Mouse (Mus musculus) spleen, postnatal 10 days (tissue): ENCODE data around the gene Rhbdl2.
A peak's percentile ranks its signal among the peaks of the same experiment; 100 is the strongest.

Source experiments
- DNase-seq, 2 experiments: peaks; one replicate each; pipeline ENCODE4 v3.0.0; 2021 to 2022; ENCODE audit warnings: low spot score in 2 of 2

Rhbdl2 gene

GRCm38 (mm10) chr4:123787191-123787985 lies at the start of gene Rhbdl2:
TSS of gene Rhbdl2 (plus strand) at chr4:123787874.
- peak in 1 of 2 experiments; percentile 15 for DNase-seq

- no peak for DNase-seq
Observed at GRCm38 (mm10) chr4:123738708-123739107, 49.0 kb upstream of the Rhbdl2 start.

- DNase-seq: no peak
Observed at GRCm38 (mm10) chr4:123742891-123743290, 44.8 kb upstream of the Rhbdl2 start.

- DNase-seq: no peak
Observed at GRCm38 (mm10) chr4:123745221-123745775, 42.4 kb upstream of the Rhbdl2 start.

- DNase-seq: no peak
Observed at GRCm38 (mm10) chr4:123748726-123749415, 38.8 kb upstream of the Rhbdl2 start.

GRCm38 (mm10) chr4:123749484-123750130 lies 38.1 kb upstream of the Rhbdl2 start:
- peak in 1 of 2 experiments; percentile 70 for DNase-seq

- DNase-seq: peak; percentile 97 to 98
Observed at GRCm38 (mm10) chr4:123750152-123750651, 37.5 kb upstream of the Rhbdl2 start, which contains the start of gene Akirin1. TSS of gene Akirin1 (minus strand) at chr4:123750345.

- no peak for DNase-seq
Observed at GRCm38 (mm10) chr4:123750707-123751312, 36.9 kb upstream of the Rhbdl2 start.

- DNase-seq: no peak
Observed at GRCm38 (mm10) chr4:123758306-123758705, 29.4 kb upstream of the Rhbdl2 start.

GRCm38 (mm10) chr4:123765071-123765470 lies 22.6 kb upstream of the Rhbdl2 start:
- no peak for DNase-seq

GRCm38 (mm10) chr4:123767807-123768206 lies 19.9 kb upstream of the Rhbdl2 start:
- DNase-seq: no peak

GRCm38 (mm10) chr4:123768234-123768633 lies 19.4 kb upstream of the Rhbdl2 start:
- DNase-seq: no peak

- no peak for DNase-seq
Observed at GRCm38 (mm10) chr4:123792666-123793065, 5.0 kb downstream of the Rhbdl2 start.

GRCm38 (mm10) chr4:123793136-123793535 lies 5.5 kb downstream of the Rhbdl2 start:
- no peak for DNase-seq

GRCm38 (mm10) chr4:123795057-123795456 lies 7.4 kb downstream of the Rhbdl2 start:
- no peak for DNase-seq

- no peak for DNase-seq
Observed at GRCm38 (mm10) chr4:123797403-123797802, 9.7 kb downstream of the Rhbdl2 start.

- no peak for DNase-seq
Observed at GRCm38 (mm10) chr4:123797856-123798255, 10.2 kb downstream of the Rhbdl2 start.

- DNase-seq: no peak
Observed at GRCm38 (mm10) chr4:123803642-123804041, 16.0 kb downstream of the Rhbdl2 start.

- no peak for DNase-seq
Observed at GRCm38 (mm10) chr4:123808304-123808703, 20.6 kb downstream of the Rhbdl2 start.

- DNase-seq: no peak
Observed at GRCm38 (mm10) chr4:123810475-123811295, 23.0 kb downstream of the Rhbdl2 start.

GRCm38 (mm10) chr4:123812525-123812924 lies 24.9 kb downstream of the Rhbdl2 start:
- DNase-seq: no peak
